Mouse (Mus musculus): ENCODE results near the gene Gm21987.

Gm21987 gene

DNA sequence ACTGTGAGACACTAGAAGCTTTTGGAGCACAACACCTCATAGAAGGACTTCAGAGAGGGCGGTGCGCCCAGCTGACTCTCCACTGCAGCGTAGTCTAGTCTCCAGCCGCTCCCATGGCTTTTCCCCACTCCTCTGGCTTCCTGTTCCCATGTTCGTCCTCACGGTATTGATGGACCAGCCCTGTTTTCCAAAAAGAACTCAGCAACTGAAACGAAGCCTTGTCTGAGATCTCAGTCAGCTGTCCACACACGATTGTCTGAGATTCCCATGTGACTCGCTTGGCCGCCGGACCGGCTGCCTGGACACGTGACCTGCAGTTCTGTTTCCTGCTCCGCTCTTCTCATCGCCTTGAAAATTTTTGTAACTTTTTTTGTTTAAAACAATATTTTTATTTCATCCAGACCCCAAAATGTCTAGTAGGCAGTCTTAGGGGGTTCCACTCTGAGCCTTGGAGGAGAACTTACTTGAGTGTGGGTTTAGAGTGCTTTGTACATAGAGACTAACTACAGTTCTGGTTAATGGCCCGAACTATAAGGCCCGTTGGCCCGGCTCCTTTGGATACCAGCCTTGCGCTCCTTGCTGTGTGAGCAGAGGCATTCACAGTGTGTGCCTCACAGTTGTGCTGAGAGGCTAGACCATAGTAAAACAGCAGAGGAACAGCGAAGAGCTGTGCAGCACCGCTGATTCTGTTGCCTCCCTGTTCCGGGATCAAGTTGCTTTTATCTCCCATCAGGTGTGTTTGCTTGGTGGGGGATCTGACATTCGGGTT lies 45.5 kb downstream of the Gm21987 start:
- DNase-seq (ENCODE audit: low spot score in 2 of 2) = peak in 1 of 2 experiments; percentile 16

DNA sequence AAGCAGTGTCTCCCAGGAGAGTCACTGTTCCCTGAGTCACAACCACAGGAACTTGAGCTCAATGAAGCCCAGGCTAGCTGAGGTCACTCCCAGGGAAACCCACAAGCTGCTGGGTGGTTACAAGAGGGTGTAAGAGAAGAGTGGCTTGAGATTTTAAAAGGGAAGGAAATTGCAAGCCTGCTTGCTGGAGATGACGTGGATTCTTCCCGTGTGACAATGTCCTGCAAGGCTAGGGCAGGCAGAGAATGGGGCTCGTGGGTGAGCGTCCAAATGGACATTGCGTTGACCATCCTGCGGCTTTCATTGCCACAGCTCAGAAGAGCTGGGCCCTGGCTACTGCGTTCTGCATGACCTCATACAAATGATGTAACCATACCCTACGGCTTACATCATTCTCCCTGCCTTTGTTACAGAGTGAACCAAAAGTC lies 47.4 kb downstream of the Gm21987 start:
- no peak for DNase-seq (ENCODE audit: low spot score in 2 of 2)

DNA sequence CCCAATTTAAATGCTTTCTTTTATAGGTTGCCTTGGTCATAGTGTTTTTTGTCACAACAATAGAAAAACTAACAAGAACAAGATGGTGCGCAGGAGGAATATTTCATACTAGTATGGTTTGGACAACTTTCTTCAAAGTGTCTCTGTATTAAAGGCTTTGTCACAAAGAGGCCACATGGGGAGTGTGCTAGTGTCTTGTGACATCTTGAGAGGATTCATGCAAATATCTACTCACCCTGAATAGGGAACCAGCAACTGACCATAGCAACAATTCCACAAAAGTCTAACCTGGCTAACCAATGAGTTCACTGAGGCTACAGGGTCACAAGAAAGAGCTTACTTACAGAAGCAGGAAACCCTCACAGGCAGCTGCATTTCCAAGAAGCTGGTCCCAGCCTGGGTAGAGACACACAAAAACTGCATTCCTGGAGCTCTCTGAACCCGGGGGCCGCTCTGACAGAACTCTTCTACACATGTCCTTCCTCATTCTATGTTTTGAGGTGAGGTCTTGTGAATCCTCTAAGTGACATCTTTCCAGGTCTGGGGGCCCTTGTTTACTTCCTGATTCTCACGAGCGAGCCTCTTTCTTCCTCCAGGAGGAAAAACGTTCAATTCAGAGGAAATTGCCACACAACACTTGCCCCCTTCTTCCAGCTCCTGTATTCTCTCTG lies 48.4 kb downstream of the Gm21987 start:
- DNase-seq (ENCODE audit: low spot score in 2 of 2) = no peak

DNA sequence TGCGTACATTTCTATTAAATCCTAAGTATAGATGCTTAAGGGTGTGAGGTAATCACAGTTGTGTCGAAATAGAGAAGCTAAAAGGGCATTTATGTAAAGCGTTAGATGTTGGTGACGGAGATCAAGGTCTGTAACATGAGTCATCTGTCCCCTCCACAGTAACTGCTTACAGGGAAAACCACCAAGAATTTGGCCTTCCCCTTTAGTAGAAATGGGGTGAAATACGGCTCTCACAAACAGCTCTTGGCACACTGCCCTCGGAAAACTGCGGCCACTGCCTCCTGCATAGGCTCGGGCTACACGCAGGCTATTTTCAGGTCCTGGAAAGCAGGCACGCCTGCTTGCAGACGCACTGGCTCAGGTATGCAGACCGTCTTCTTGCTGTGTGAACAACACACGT lies 49.3 kb downstream of the Gm21987 start:
- DNase-seq (ENCODE audit: low spot score in 2 of 2) = no peak

DNA sequence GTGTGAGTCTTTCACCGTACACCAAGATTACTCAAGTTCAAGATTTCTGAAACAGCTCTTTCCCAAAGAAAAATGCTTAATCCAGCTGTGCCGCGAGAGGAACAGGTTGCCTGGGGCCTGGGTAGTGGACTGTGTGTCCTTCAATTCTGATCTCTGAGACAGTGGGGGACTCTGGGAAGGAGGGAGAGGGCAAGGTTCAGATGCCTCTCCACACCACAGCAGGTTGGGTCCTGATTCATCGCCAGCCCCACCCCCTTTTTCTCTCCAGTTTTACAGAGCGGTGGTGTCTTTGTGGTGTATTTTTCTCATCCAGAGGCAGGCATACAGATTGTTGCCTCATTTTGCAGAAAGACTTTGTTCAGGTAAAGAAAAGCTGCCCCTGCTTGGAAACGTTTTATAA lies 51.4 kb downstream of the Gm21987 start:
- no peak for DNase-seq (ENCODE audit: low spot score in 2 of 2)

DNA sequence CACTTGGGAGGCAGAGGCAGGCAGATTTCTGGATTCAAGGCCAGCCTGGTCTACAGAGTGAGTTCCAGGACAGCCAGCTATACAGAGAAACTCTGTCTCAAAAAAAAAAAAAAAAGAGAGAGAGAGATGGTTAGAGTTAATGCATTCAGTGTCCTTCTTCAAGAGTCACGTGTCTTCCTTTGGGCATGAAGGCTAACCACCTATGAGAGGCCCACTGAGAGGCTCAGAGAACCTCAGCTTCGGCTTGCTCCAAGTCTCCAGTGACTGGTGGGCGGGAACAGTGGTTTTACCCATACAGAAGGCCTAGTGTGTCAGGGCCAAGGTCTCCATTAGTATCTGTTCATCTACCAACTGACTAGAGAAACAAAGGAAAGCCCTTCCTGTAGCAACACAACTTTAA lies 52.2 kb downstream of the Gm21987 start:
- no peak for DNase-seq (ENCODE audit: low spot score in 2 of 2)

DNA sequence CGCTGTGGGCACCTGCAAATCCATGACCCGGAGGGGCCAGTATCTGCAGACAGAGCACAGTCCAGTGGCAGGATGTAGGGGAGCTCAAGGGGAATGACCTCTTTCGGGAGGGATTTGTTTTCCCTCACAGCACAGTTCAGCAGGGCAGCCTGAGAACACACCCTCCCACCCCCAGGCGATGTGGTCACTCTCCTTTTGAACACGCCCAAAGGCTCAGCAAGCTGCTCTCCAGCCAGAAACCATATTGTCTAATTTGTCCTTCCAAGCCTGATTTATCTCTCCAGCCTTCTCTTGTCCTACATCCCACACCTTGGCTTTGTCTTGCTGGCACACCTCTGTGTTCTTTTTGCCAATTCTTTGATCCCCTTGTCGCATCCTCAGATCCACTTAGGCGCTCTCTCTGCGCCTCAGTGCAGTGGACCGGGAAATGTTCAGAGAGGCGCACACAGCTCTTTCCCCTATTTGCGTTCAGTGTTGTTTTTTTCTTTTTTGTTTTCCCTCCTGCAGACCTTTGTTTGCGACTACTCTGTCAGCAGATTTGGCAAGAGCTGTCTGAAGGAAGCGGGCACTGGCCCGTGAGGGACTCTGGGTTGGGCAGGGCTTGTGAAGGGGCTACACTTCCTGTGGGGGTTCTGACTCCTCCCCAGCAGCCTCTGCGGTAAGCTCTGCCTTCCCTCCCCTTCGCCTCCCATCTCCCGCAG lies 52.8 kb downstream of the Gm21987 start:
- DNase-seq (ENCODE audit: low spot score in 2 of 2) = peak in 1 of 2 experiments; percentile 15

DNA sequence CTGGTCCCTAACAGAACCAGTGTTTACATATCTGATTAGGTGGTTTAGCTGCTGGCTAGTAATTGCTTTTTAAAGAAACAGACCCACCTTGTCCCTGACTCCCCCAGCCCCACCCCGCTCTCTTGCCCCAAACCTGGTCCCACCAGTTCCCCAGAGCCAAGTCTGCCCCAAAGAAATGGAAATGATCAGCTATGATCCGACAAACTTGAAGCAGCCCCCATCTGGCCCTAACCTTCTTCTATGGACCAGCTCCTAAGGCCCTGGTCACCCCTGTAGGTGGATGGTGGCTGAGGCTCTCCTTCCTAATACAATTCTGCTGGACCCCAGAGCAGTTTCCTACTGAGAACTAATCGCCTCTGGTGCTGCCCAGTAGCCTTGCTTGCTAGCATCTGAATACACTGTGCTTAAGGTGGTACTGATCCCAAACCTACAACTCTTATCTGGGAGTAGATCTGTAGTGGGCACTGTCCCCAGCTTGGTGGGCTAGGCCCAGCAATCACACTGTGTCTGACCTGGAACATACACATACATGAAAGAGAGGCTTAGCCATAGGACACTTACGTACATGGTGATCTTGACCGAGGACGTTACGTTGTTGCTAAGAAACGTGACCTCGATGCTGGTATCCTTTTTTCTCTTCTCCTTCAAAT lies 53.6 kb downstream of the Gm21987 start:
- no peak for DNase-seq (ENCODE audit: low spot score in 2 of 2)

DNA sequence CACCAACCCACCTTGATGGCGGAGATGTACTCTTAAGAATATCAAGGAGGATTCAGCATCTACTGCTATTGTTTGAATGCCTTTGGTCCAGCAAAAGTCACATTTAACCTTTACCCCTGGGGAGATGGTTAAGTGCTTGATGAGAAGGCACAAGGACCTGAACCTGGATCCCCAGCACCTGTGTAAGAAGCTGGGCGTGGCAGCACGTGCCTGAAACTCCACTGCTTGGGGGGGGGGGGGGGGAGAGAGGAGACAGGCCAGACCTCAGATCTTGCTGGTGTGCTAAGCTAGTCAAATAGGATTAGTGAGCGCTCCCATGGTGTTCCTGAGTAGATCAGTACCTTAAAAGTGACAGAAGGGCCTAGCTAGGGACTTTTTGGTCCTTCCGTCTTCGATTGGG lies 54.6 kb downstream of the Gm21987 start:
- no peak for DNase-seq (ENCODE audit: low spot score in 2 of 2)

DNA sequence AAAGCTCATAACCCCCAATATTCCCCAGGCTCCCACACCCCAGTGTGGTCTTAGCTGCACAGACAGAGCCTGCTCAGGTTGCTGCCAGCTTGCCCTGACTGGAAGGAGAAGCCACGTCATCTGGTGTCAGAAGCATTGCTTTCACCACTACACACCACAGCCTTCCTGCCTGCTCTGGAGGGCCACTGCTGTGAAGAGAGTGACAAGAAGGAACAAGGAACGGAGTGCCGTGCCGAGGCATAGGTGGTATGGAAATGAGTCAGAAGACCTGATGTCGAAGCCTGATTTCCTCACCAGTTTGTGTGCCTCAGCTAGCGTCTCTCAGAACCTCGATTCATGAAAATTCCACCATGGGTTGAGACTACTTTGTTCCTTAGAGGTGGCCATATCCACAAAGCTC lies 56.8 kb downstream of the Gm21987 start:
- DNase-seq (ENCODE audit: low spot score in 2 of 2) = no peak

DNA sequence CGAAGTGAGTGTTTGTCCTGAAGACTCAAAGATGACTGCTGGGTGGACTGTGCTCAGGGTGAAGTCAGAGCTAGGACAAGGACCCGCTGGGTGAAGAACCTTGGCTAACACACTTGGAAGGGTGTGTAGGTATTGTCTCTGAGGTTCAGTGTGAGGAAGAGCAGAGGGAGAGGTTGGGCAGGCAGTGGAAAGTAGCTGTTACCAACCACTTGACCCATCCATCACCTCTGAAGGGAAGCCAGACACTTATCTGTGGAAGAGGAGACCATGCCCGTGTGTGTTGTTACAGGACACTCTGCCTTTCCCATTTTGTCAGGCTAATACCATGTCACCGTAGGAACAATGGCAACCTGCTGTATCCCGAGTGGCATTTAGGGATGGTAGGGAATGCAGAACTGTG lies 59.5 kb downstream of the Gm21987 start:
- DNase-seq (ENCODE audit: low spot score in 2 of 2) = no peak

DNA sequence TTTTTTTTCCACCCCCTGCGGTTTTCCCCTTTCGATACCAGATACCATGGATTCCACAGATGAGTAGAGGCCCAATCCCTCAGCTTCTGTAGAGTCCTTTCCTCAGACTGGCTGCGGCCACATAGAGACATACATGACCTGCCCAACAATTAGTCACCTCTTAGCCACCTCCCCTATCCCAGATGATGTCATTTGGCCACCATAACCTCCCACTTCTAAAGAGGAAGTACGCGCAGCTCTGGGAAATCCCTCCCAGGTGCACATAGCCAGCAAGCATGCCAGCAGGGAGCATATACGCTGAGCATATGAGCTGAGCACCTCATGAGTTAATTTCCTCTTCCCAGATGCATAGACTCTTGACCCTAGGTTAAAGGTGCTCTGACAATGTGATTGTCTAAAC lies 59.9 kb downstream of the Gm21987 start:
- DNase-seq (ENCODE audit: low spot score in 2 of 2) = no peak

DNA sequence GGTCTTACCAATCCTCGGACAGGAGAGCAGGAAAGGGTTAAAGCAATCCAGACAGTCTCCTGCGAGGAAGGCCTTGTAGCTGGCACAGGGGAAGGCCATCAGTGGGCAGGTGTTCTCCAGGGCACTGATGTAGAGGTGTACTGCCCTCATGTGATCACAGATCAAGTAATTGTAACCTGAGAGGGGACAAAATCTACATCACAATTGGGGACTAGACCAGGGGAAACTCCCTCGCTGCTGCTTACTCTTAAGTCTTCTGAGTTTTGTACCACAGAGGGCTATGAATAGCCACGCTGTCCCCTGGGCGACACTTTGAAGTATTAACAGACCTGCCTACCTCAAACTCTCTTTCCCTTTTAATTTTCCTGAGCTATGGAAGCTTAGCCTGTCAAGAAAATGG lies 60.7 kb downstream of the Gm21987 start:
- no peak for DNase-seq (ENCODE audit: low spot score in 2 of 2)

DNA sequence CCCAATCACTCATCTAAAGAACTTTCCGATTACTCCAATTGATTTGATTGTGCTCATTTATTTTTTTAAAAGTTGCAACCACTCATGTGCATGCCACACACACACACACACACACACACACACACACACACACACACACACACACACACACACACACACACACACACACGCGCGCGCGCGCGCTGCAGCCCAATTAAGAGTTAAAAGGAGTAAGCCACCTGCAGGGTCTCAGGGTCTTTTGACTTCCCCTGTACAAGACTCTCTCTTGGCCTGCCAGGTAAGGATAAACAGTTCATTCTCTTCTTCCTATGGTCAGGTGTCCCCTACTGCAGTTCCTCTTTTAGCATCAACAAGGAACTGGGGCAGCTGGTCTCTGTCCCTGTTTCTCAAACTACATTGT lies 61.6 kb downstream of the Gm21987 start:
- no peak for DNase-seq (ENCODE audit: low spot score in 2 of 2)
